Mouse (Mus musculus): ENCODE measurements around the gene Ntm. TPM values are rescaled to one million over a fixed set of nuclear protein-coding genes. Genes with fewer than 3 reads are reported as not detected.

Gene Ntm
- polyA plus RNA-seq, 1 experiment from 2014 or later = 30.6 TPM

- Histone ChIP-seq H3K4me3 (ENCODE audit: low read depth, low read length) (no peak overlapping the region), H3K27me3 (ENCODE audit: control insufficient read depth, insufficient read depth, low read length) (no peaks in the 10 kb centered on the region), H3K9ac (ENCODE audit: low read depth, low read length) (no peak overlapping the region), H3K4me1 (replicated peaks; ENCODE audit: control insufficient read depth, insufficient read depth, low read length) (0 out of 2 replicates have a peak, but pooled peaks cover 2% of the 10 kb centered on the region), H3K4me2 (replicated peaks; ENCODE audit: low read depth, low read length) (no peak overlapping the region), H3K36me3 (ENCODE audit: control insufficient read depth, insufficient read depth, low read length) (no peaks in the 10 kb centered on the region), H3K9me3 (ENCODE audit: control insufficient read depth, low read length) (no peaks in the 10 kb centered on the region), H3K27ac (ENCODE audit: low read depth, low read length) (no peak overlapping the region)
- 18% methylated on average over 3 of the region's 3 CpGs for whole genome bisulfite sequencing
- ATAC-seq (ENCODE audit: low FRiP score) = no peak
- DNase-seq (ENCODE audit: low spot score) = peak; percentile 81
These were observed 301.3 kb downstream of the Ntm start for GRCm38 (mm10) chr9:29661468-29662145.

DNA sequence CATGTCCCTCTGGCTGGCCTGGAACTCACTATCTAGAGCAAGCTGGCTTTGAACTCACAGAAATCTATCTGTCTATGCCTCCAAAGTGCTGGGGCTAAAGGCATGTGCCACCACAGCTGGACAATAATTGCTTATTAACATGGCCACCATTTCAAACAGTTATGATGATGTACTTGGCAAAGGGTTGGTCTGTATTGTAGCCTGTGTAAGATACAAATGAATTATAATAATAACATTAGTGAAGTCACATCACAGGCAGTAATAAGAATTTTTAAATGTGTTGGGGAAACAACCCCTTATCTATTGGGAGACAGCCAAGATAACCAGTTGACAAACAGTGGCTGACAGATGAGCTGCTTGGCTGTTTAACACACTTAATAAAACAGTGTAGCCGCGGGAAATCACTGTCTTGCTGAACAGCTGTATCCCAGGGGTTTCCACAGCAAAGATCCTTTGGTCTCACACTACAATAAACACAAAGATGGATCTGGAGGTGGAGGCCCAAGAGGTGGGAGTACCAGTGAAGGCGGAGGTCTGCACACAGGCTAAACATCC, 302.8 kb downstream of the Ntm start:
- no peaks in the 10 kb centered on the region for H3K27me3 ChIP-seq (ENCODE audit: control insufficient read depth, insufficient read depth, low read length)
- H3K4me3 ChIP-seq (ENCODE audit: low read depth, low read length) = no peak overlapping the region
- ATAC-seq (ENCODE audit: low FRiP score) (no peak), DNase-seq (ENCODE audit: low spot score) (no peak)
- H3K4me1 ChIP-seq (replicated peaks; ENCODE audit: control insufficient read depth, insufficient read depth, low read length) = 0 out of 2 replicates have a peak, but pooled peaks cover 2% of the 10 kb centered on the region
- no peak overlapping the region for H3K27ac ChIP-seq (ENCODE audit: low read depth, low read length)
- H3K36me3 ChIP-seq (ENCODE audit: control insufficient read depth, insufficient read depth, low read length) = no peaks in the 10 kb centered on the region
- no peaks in the 10 kb centered on the region for H3K9me3 ChIP-seq (ENCODE audit: control insufficient read depth, low read length)
- H3K4me2 ChIP-seq (replicated peaks; ENCODE audit: low read depth, low read length) = no peak overlapping the region
- WGBS = 68% methylated on average over 3 of the region's 3 CpGs
- H3K9ac ChIP-seq (ENCODE audit: low read depth, low read length) = no peak overlapping the region

DNA sequence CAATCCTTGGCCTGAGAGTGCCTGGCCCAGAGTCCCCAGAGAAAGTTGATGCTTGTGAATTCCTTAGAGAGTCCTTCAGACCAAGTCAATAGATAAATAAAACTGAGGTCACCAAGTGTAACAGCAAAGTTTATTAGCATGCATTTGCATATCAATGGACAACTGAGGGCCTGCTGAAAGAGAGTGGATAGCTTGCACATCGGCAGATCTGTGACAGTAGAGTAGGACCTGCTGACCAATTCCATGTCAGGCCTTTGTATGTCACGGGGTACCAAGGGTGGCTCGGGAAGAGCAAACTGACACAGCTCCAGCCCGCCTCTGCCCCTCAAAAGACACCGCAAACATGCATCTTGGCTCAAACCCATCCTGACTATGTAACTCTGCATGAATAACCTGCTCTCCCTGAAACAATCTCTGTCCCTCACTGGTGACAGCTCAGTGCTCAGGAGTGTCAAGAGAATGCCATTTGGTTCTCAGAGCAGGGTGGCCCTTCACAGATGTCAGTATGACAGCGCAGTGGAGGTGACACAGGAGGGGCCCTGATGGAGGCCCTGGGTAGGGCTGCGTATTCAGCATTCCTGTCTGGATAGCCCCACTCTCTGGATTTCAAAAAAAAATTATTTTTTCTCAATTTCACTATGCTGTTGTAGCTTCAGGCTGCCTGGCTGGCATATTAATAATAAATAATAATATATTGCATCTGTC, 305.0 kb downstream of the Ntm start:
- no peak overlapping the region for H3K4me3 ChIP-seq (ENCODE audit: low read depth, low read length)
- WGBS = 44% methylated on average over 7 of the region's 7 CpGs
- DNase-seq (ENCODE audit: low spot score) (no peak), ATAC-seq (ENCODE audit: low FRiP score) (peak; percentile 68)
- no peaks in the 10 kb centered on the region for H3K27me3 ChIP-seq (ENCODE audit: control insufficient read depth, insufficient read depth, low read length)
- H3K9ac ChIP-seq (ENCODE audit: low read depth, low read length) = no peak overlapping the region
- 0 out of 2 replicates have a peak, but pooled peaks cover 7% of the 10 kb centered on the region for H3K4me1 ChIP-seq (replicated peaks; ENCODE audit: control insufficient read depth, insufficient read depth, low read length)
- H3K27ac ChIP-seq (ENCODE audit: low read depth, low read length) = no peak overlapping the region
- no peaks in the 10 kb centered on the region for H3K9me3 ChIP-seq (ENCODE audit: control insufficient read depth, low read length)
- H3K4me2 ChIP-seq (replicated peaks; ENCODE audit: low read depth, low read length) = no peak overlapping the region
- H3K36me3 ChIP-seq (ENCODE audit: control insufficient read depth, insufficient read depth, low read length) = no peaks in the 10 kb centered on the region

DNA sequence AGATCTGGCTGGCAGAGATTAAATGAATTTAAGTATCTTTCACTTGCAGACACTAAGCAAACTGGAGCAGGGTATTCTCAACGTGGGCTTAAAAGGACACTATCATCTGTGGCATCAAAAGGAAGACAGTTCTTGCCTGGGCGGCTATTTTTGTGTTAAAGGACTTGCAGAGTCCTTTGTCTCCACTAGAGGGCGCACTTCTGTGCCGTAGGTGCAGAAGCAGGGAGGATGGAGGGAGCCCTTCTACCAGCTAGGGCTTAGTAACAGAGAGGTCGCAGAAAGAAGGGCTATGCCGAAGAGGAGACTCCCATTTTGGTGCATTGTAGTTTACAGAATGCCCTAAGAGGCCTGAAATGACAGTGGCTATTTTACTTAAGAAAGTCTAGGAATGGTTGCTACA, 308.1 kb downstream of the Ntm start:
- H3K4me1 ChIP-seq (replicated peaks; ENCODE audit: control insufficient read depth, insufficient read depth, low read length) = 0 out of 2 replicates have a peak, but pooled peaks cover 7% of the 10 kb centered on the region
- no peaks in the 10 kb centered on the region for H3K27me3 ChIP-seq (ENCODE audit: control insufficient read depth, insufficient read depth, low read length)
- H3K4me2 ChIP-seq (replicated peaks; ENCODE audit: low read depth, low read length) = no peak overlapping the region
- H3K36me3 ChIP-seq (ENCODE audit: control insufficient read depth, insufficient read depth, low read length) = no peaks in the 10 kb centered on the region
- H3K27ac ChIP-seq (ENCODE audit: low read depth, low read length) = no peak overlapping the region
- no peak overlapping the region for H3K9ac ChIP-seq (ENCODE audit: low read depth, low read length)
- H3K9me3 ChIP-seq (ENCODE audit: control insufficient read depth, low read length) = no peaks in the 10 kb centered on the region
- ATAC-seq (ENCODE audit: low FRiP score) (no peak), DNase-seq (ENCODE audit: low spot score) (peak; percentile 71)
- no peak overlapping the region for H3K4me3 ChIP-seq (ENCODE audit: low read depth, low read length)
- WGBS = 14% methylated on average over 6 of the region's 6 CpGs

GRCm38 (mm10) chr9:29653678-29654235, 309.2 kb downstream of the Ntm start:
- no peak for DNase-seq (ENCODE audit: low spot score)
- no peaks in the 10 kb centered on the region for H3K27me3 ChIP-seq (ENCODE audit: control insufficient read depth, insufficient read depth, low read length)
- H3K4me1 ChIP-seq (replicated peaks; ENCODE audit: control insufficient read depth, insufficient read depth, low read length) = 0 out of 2 replicates have a peak, but pooled peaks cover 7% of the 10 kb centered on the region
- H3K9me3 ChIP-seq (ENCODE audit: control insufficient read depth, low read length) = no peaks in the 10 kb centered on the region
- ATAC-seq (ENCODE audit: low FRiP score) = no peak
- H3K9ac ChIP-seq (ENCODE audit: low read depth, low read length) = no peak overlapping the region
- WGBS = 72% methylated on average over 14 of the region's 14 CpGs
- H3K4me2 ChIP-seq (replicated peaks; ENCODE audit: low read depth, low read length) = no peak overlapping the region
- no peak overlapping the region for H3K4me3 ChIP-seq (ENCODE audit: low read depth, low read length)
- no peak overlapping the region for H3K27ac ChIP-seq (ENCODE audit: low read depth, low read length)
- no peaks in the 10 kb centered on the region for H3K36me3 ChIP-seq (ENCODE audit: control insufficient read depth, insufficient read depth, low read length)

DNA sequence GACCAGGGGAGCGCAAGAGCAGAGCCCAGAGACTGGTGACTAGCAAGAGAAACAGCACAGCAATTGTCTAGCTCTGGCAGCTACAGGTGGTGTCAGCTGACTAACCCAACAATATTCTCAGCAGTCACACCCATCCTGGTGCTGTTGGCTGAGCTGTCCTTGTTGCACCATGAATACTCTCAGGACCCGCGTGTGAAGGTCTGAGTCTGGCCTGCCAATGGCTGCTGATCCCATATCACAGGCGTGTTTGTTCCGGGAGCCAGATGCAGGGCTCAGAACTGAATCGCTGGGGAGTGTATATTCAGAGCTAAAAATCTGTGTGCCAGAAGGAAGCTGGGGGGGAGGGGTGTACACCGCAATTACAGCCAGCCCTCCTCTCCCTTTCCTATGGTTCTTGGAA, 310.1 kb downstream of the Ntm start:
- Histone ChIP-seq H3K9me3 (ENCODE audit: control insufficient read depth, low read length) (no peaks in the 10 kb centered on the region), H3K27ac (ENCODE audit: low read depth, low read length) (no peak overlapping the region), H3K9ac (ENCODE audit: low read depth, low read length) (no peak overlapping the region), H3K4me1 (replicated peaks; ENCODE audit: control insufficient read depth, insufficient read depth, low read length) (0 out of 2 replicates have a peak, but pooled peaks cover 6% of the 10 kb centered on the region), H3K4me2 (replicated peaks; ENCODE audit: low read depth, low read length) (no peak overlapping the region), H3K36me3 (ENCODE audit: control insufficient read depth, insufficient read depth, low read length) (no peaks in the 10 kb centered on the region), H3K27me3 (ENCODE audit: control insufficient read depth, insufficient read depth, low read length) (no peaks in the 10 kb centered on the region), H3K4me3 (ENCODE audit: low read depth, low read length) (no peak overlapping the region)
- ATAC-seq (ENCODE audit: low FRiP score) = no peak
- no peak for DNase-seq (ENCODE audit: low spot score)
- 89% methylated on average over 7 of the region's 7 CpGs for WGBS

GRCm38 (mm10) chr9:29651856-29652255, 311.1 kb downstream of the Ntm start:
- Histone ChIP-seq H3K4me3 (ENCODE audit: low read depth, low read length) (no peak overlapping the region), H3K4me2 (replicated peaks; ENCODE audit: low read depth, low read length) (no peak overlapping the region), H3K27me3 (ENCODE audit: control insufficient read depth, insufficient read depth, low read length) (no peaks in the 10 kb centered on the region), H3K9me3 (ENCODE audit: control insufficient read depth, low read length) (no peaks in the 10 kb centered on the region), H3K27ac (ENCODE audit: low read depth, low read length) (no peak overlapping the region), H3K9ac (ENCODE audit: low read depth, low read length) (no peak overlapping the region), H3K36me3 (ENCODE audit: control insufficient read depth, insufficient read depth, low read length) (no peaks in the 10 kb centered on the region), H3K4me1 (replicated peaks; ENCODE audit: control insufficient read depth, insufficient read depth, low read length) (peaks cover 4% of the 10 kb centered on the region; the same call in 1 of the 2 replicates)
- DNase-seq (ENCODE audit: low spot score) = no peak
- WGBS = 76% methylated on average over 5 of the region's 5 CpGs
- no peak for ATAC-seq (ENCODE audit: low FRiP score)

DNA sequence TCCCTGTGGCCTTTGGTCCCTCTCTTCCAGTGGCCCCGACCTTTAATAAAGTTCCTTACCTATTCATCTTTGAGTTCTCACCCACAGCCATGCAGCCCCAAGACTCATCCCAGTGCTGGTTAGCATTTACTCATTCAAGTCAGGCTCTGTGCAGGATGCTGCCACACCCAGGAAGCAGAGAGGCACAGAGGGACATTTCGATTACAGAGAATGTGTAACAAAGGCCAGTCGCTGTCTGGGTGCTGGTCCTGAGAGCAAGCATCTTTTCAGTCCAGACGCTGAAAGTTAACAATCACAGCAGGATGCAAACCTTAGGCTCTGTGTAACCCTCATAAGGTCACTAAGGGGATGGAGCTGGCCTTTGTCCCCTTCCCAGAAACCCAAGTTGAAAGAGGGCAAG, 311.7 kb downstream of the Ntm start:
- H3K4me2 ChIP-seq (replicated peaks; ENCODE audit: low read depth, low read length) = no peak overlapping the region
- H3K27me3 ChIP-seq (ENCODE audit: control insufficient read depth, insufficient read depth, low read length) = no peaks in the 10 kb centered on the region
- H3K4me1 ChIP-seq (replicated peaks; ENCODE audit: control insufficient read depth, insufficient read depth, low read length) = peaks cover 4% of the 10 kb centered on the region; the same call in 1 of the 2 replicates
- H3K36me3 ChIP-seq (ENCODE audit: control insufficient read depth, insufficient read depth, low read length) = no peaks in the 10 kb centered on the region
- 61% methylated on average over 4 of the region's 4 CpGs for WGBS
- H3K4me3 ChIP-seq (ENCODE audit: low read depth, low read length) = no peak overlapping the region
- H3K9me3 ChIP-seq (ENCODE audit: control insufficient read depth, low read length) = no peaks in the 10 kb centered on the region
- no peak for ATAC-seq (ENCODE audit: low FRiP score)
- H3K27ac ChIP-seq (ENCODE audit: low read depth, low read length) = no peak overlapping the region
- H3K9ac ChIP-seq (ENCODE audit: low read depth, low read length) = no peak overlapping the region
- no peak for DNase-seq (ENCODE audit: low spot score)

Data from hindbrain, embryonic 11.5 days (tissue).